Mouse (Mus musculus) C2C12 (cell line): ENCODE results near the gene Gucy2e.

Experiments used
- CTCF ChIP-seq: IDR thresholded peaks from one replicate; pipeline ENCODE4 v1.5.1; 2011; ENCODE audit not compliant: control insufficient read depth, insufficient read depth, insufficient read length
- USF1 ChIP-seq: IDR thresholded peaks from one replicate; pipeline ENCODE4 v1.6.1; 2011; ENCODE audit warnings: low read depth, mild to moderate bottlenecking, control low read depth, moderate library complexity

- TF ChIP-seq CTCF: peak; percentile 48
- no peak for TF ChIP-seq USF1
Observed at GRCm38 (mm10) chr11:69269575-69269974, 32.7 kb upstream of the Gucy2e start.
